Mouse (Mus musculus) adrenal gland, adult 2 months (tissue): ENCODE data around the gene Lrriq1. TPM values are rescaled to one million over a fixed set of nuclear protein-coding genes. Genes with fewer than 3 reads are reported as not detected.

Experiments
- DNase-seq: peaks from one replicate; pipeline ENCODE4 v3.0.0; 2021
- long read RNA-seq: library from polyadenylated mRNA; stranded (forward); transcript quantifications from one replicate; pipeline ENCODE4 v2.0.0, GENCODE M21; 2021
- polyA plus RNA-seq: library from polyadenylated mRNA; depleted of rRNA; stranded (reverse); fragments of >200 nt; gene quantifications from 2 replicates; pipeline ENCODE4 v1.2.3, GENCODE M21; 2012; rRNA removed
- total RNA-seq, 2 experiments: library from RNA; stranded (reverse); gene quantifications; 2 replicates each; pipeline ENCODE4 v1.2.3; 2021

Lrriq1 gene
- total RNA-seq (under 1 TPM; 0.14 to 0.43 TPM), polyA plus RNA-seq (0.02 and 0.08 TPM in 2 replicates)
- long read RNA-seq: 0 reads

- peak; percentile 64 for DNase-seq
Observed at GRCm38 (mm10) chr10:103235707-103236459, at the start of gene Lrriq1. Gene Lrriq1, minus strand, starts transcription at chr10:103236322.

GRCm38 (mm10) chr10:103253842-103254803 is 18.0 kb upstream of the Lrriq1 start:
- no peak for DNase-seq

GRCm38 (mm10) chr10:103236460-103236772 is 294 bp upstream of the Lrriq1 start:
- no peak for DNase-seq

GRCm38 (mm10) chr10:103226646-103227045 is 9.5 kb downstream of the Lrriq1 start:
- no peak for DNase-seq

- DNase-seq: no peak
Observed at GRCm38 (mm10) chr10:103194655-103195328, 41.3 kb downstream of the Lrriq1 start.

GRCm38 (mm10) chr10:103145769-103146379 is 90.2 kb downstream of the Lrriq1 start:
- no peak for DNase-seq

GRCm38 (mm10) chr10:103144927-103145768 is 91.0 kb downstream of the Lrriq1 start:
- no peak for DNase-seq

GRCm38 (mm10) chr10:103142526-103142925 is 93.6 kb downstream of the Lrriq1 start:
- DNase-seq: no peak

GRCm38 (mm10) chr10:103141532-103141931 is 94.6 kb downstream of the Lrriq1 start:
- DNase-seq: no peak

GRCm38 (mm10) chr10:103140609-103141008 is 95.5 kb downstream of the Lrriq1 start:
- DNase-seq: no peak

- DNase-seq: no peak
Observed at GRCm38 (mm10) chr10:103114629-103115028, 121.5 kb downstream of the Lrriq1 start.

- no peak for DNase-seq
Observed at GRCm38 (mm10) chr10:103108090-103108489, 128.0 kb downstream of the Lrriq1 start.

- no peak for DNase-seq
Observed at GRCm38 (mm10) chr10:103086101-103086500, 150.0 kb downstream of the Lrriq1 start.

GRCm38 (mm10) chr10:103049593-103049992 is 186.5 kb downstream of the Lrriq1 start:
- no peak for DNase-seq

- no peak for DNase-seq
Observed at GRCm38 (mm10) chr10:103046623-103047022, 189.5 kb downstream of the Lrriq1 start.

- no peak for DNase-seq
Observed at GRCm38 (mm10) chr10:103045019-103045418, 191.1 kb downstream of the Lrriq1 start.

- no peak for DNase-seq
Observed at GRCm38 (mm10) chr10:103035002-103035640, 201.0 kb downstream of the Lrriq1 start.

GRCm38 (mm10) chr10:103030931-103031330 is 205.2 kb downstream of the Lrriq1 start:
- no peak for DNase-seq

- no peak for DNase-seq
Observed at GRCm38 (mm10) chr10:103029730-103030490, 206.2 kb downstream of the Lrriq1 start, which contains the start of gene Alx1. Gene Alx1, minus strand, starts transcription at chr10:103030215.
